Mouse (Mus musculus) left cerebral cortex, adult 2 months (tissue): ENCODE data around the gene Cldn12. TPM values are rescaled to one million over a fixed set of nuclear protein-coding genes. Genes with fewer than 3 reads are reported as not detected.

ENCODE experiments used
- DNase-seq, 2 experiments: peaks; one replicate each; pipeline ENCODE4 v3.0.0; 2021 to 2022; ENCODE audit warnings: low spot score in 2 of 2, mixed read lengths in 1 of 2; ENCODE audit errors: extremely low spot score in 1 of 2
- H3K27ac ChIP-seq: fragments of 200-600 bp; 2 replicates; pipeline ENCODE4 v1.8.1; 2022
- H3K4me3 ChIP-seq: fragments of 200-600 bp; 2 replicates; pipeline ENCODE4 v1.8.1; 2022
- CTCF ChIP-seq: fragments of 200-600 bp; IDR thresholded peaks from 2 replicates; pipeline ENCODE4 v1.8.1; 2022; ENCODE audit warnings: antibody characterized with exemption, mild to moderate bottlenecking, moderate library complexity
- intact Hi-C: fragments of 180-260 bp; cut with DNase I; formaldehyde crosslinking; loops from one replicate; pipeline ENCODE4 v1.15.1; 2025
- total RNA-seq, 2 experiments: library from RNA; stranded (reverse); gene quantifications; 2 replicates each; pipeline ENCODE4 v1.2.3; 2021

Cldn12 gene
- total RNA-seq, 2 experiments from 2014 or later, result 40.5 to 45.1 TPM

DNA sequence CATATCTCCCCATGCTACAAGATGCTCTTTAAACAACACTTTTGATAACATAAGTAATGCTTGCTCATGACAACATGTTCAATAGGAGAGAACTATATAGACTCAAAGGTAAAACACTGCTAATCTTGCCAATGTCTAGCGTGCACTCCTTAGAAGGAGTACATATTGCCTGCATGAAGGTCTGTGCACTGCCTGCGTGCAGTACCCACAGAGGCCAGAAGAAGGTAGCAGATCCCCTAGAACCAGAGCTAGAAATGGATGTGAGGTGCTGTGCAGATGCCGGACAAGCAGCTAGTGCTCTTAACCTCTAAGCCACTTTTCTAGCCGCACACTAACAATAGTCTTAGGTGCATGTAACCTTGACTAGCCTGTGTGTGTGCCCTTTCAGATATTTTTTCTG lies 22.6 kb downstream of the Cldn12 start:
- DNase-seq, result no peak
- Histone ChIP-seq H3K27ac (no peak overlapping the region), H3K4me3 (no peak overlapping the region)
- TF ChIP-seq CTCF, result peak; percentile 2; the same call in 1 of the 2 replicates
- intact Hi-C loops, result no loop called here

DNA sequence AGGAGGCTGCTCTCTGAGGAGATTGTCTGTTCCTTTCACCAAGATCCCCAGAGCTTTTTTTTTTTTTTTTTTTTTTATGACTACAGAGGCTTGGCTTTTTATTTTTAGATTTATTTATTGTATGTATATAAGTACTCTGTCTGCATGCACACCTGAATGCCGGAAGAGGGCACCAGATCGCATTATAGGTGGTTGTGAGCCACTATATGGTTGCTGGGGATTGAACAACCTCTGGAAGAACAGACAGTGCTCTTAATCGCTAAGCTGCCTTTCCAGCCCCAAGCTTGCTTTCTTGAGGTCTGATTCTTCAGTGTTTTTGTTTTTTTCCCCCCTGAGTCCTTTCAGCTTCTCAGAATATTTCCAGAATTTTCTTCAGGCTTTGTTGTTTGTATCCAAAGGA lies 28.7 kb downstream of the Cldn12 start:
- no peak for DNase-seq
- intact Hi-C loops, result no loop called here
- no peak overlapping the region for H3K27ac ChIP-seq
- H3K4me3 ChIP-seq, result no peak overlapping the region
- TF ChIP-seq CTCF, result no peak

DNA sequence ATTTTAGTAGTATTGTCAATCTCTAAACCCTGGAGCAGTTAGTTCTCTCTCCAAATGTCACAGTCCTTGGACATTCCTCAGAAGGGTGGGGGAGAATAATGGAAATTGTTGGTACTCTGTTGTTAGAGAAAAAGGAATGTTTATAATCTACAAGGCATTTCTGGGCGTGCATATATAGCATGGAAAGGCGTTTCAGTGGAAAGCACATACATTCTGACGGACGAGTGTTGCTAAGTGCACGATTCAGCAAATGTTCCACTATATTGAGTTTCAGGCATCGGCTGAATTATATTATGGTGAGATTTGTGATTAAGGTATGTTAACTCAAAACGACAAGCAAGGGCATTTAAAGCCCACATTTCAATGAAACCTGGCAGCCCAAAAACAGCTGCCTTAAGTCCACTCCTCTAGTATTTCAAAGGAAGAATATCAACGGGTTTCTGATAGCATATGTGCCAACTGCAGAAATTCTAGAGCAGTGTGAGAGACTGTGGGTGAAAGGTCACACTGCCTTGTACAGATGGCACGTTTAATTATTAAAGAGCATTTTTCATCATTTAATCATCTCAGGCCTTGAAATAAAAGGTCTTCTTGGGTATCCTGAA lies 31.4 kb downstream of the Cldn12 start:
- no peak for DNase-seq
- intact Hi-C loops, result loop anchor here (5.0 kb wide), 2 partner anchors 106 to 201 kb away; no protein-coding TSS in a partner anchor
- H3K27ac ChIP-seq, result no peak overlapping the region

DNA sequence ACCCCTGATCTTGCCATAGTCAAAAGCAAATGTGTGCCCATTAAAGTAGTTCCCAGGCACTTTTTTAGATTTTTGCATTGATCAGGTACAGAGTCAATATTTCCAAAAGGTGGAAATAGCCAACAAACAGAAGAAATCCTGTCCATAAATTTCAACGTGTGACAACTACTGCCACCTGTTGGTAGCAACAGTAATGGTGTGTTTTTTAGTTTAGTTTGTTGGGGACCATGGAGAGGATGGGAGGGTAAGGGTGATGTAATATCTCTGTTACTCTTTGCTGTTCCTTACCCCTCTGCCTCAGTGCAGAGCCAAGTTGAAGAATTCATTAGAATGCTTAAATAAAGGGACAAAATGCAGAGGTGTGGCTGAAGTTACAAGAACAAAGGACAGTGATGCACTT lies 33.1 kb downstream of the Cldn12 start:
- TF ChIP-seq CTCF, result peak; percentile 72
- H3K27ac ChIP-seq, result no peak overlapping the region
- H3K4me3 ChIP-seq, result no peak overlapping the region
- intact Hi-C loops, result loop anchor here (1.0 to 5.0 kb wide), 3 partner anchors 104 to 519 kb away; no protein-coding TSS in a partner anchor
- DNase-seq, result no peak

More for the DNA sequence above, 31.4 kb downstream of the Cldn12 start:
- no peak for TF ChIP-seq CTCF
- H3K4me3 ChIP-seq, result no peak overlapping the region

DNA sequence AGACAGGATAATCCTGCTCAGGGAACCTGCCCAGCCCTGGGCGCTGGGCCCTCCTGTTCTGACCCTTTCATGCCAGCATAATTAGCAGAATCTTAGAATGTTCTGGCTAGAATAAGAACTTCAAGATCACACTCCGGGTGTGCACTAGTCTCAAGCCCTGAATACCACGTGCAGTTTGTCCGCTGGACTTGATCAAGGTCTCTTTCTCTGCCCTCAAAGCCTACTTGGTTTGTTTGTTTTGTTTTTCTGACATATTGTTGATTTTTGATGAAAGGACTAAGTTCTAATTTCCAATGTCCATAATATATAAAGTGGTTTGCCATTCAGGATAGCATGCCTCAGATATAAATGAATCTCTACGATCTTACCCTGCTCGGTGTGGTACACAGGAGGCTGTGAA lies 35.7 kb downstream of the Cldn12 start, which contains the start of gene 1700015F17Rik:
1700015F17Rik (minus strand) TSS at position 101 of the 400 bp plus-strand sequence.
- intact Hi-C loops, result no loop called here
- no peak for TF ChIP-seq CTCF

DNA sequence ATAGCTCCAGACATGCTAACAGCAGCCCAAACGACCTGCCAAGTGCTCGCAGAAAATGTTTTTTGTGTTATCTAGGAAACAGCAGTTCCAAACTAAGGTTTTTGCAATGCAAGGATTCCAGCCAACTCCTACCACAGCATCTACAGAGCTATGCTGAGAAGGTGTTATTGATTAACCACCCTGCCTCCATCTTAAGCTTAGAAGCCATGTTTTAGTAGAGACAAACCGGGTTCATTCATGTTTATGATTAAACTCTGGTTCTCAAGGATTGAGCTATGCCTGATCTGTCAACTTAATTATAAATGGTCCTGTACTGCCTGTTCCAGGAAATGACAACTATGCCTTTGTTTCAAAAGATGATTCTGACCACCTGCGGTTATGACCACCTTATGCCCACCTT lies 38.6 kb downstream of the Cldn12 start:
- TF ChIP-seq CTCF, result no peak
- Histone ChIP-seq H3K27ac (no peak overlapping the region), H3K4me3 (no peak overlapping the region)
- no peak for DNase-seq
- intact Hi-C loops, result no loop called here

More for the DNA sequence above, 35.7 kb downstream of the Cldn12 start, which contains the start of gene 1700015F17Rik:
- no peak within 1 kb of the TSS for H3K4me3 ChIP-seq
- no peak for DNase-seq
- no peak within 1 kb of the TSS for H3K27ac ChIP-seq

DNA sequence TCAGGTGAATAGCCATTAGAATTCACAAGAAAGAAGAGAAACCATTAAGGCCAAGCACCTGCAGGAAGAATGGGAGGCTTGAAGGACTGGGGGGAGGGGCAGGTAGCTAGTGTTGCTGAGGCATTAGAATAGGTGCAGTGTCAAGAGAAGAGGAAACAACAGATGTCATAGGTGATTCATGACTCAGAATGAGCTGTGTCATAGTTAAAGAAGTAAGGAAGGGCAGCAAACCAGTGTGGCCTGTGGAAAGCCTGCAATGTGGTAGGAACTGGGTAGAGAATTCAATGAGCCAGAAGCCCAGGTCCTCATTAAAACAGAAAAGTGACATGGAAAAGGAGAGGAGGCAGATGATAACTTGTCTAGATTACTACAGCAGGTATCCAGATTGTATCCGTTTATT lies 49.5 kb downstream of the Cldn12 start:
- no peak for TF ChIP-seq CTCF
- no peak overlapping the region for H3K27ac ChIP-seq
- no peak for DNase-seq
- H3K4me3 ChIP-seq, result no peak overlapping the region
- intact Hi-C loops, result no loop called here

Other genes with a start within 250 kb of the Cldn12 start
- gene Cdk14, start 94.6 kb downstream of the Cldn12 start, total RNA-seq, result 100 to 1,000 TPM; 199 to 207 TPM
- gene 1700015F17Rik, start 35.8 kb downstream of the Cldn12 start, total RNA-seq, result under 1 TPM in 1 of 2 experiments, not detected in 1; 0.70 TPM
- gene Gtpbp10, start 44.6 kb upstream of the Cldn12 start, total RNA-seq, result 10 to 100 TPM; 10.8 to 12.0 TPM
- gene Gm8773, start 58.8 kb upstream of the Cldn12 start, total RNA-seq, result not detected
- 10 to 100 TPM; 21.5 to 28.2 TPM for gene Cfap69, start 149.3 kb upstream of the Cldn12 start, total RNA-seq
- gene Steap2, start 179.6 kb upstream of the Cldn12 start, total RNA-seq, result 1 to 10 TPM; 8.1 to 9.5 TPM
- gene Steap1, start 234.4 kb upstream of the Cldn12 start, total RNA-seq, result under 1 TPM in 1 of 2 experiments, not detected in 1; 0.48 TPM